Mouse (Mus musculus) myocyte (in vitro differentiated cells): ENCODE measurements at regions not wholly inside any gene's neighbourhood (a gene's known extent, or its start where the extent isn't known, plus 50 kb on each side); places are given as distances from the start of the nearest gene placed in this dataset.
A peak's percentile ranks its signal among the peaks of the same experiment; 100 is the strongest.

Experiments used
- H3K27me3 ChIP-seq: one replicate; pipeline ENCODE4 v1.6.1; 2011; ENCODE audit not compliant: control insufficient read depth, insufficient read depth, insufficient read length
- H3K36me3 ChIP-seq: one replicate; pipeline ENCODE4 v1.6.1; 2011; ENCODE audit not compliant: control insufficient read depth, insufficient read depth
- H3K4me2 ChIP-seq: one replicate; pipeline ENCODE4 v1.6.1; 2011; ENCODE audit warnings: low read depth, control low read depth
- H3K4me3 ChIP-seq: one replicate; pipeline ENCODE4 v1.5.1; 2011; ENCODE audit warnings: mild to moderate bottlenecking, control low read depth, moderate library complexity
- H3K79me2 ChIP-seq: one replicate; pipeline ENCODE4 v1.6.1; 2011; ENCODE audit not compliant: control insufficient read depth, insufficient read depth
- H3ac ChIP-seq: one replicate; pipeline ENCODE4 v1.6.1; 2011; ENCODE audit not compliant: control insufficient read depth, insufficient read length
- CEBPB ChIP-seq: IDR thresholded peaks from 2 replicates; pipeline ENCODE4 v1.6.1; 2011; ENCODE audit warnings: mild to moderate bottlenecking, moderate library complexity; ENCODE audit not compliant: poor library complexity, insufficient read depth, severe bottlenecking
- E2F4 ChIP-seq: IDR thresholded peaks from one replicate; pipeline ENCODE4 v1.6.1; 2011; ENCODE audit warnings: mild to moderate bottlenecking, control low read depth, moderate library complexity; ENCODE audit not compliant: insufficient read depth
- MAX ChIP-seq: IDR thresholded peaks from one replicate; pipeline ENCODE4 v1.6.1; 2011; ENCODE audit warnings: low read depth, mild to moderate bottlenecking, control low read depth
- MYOD1 ChIP-seq, 3 experiments: IDR thresholded peaks; one replicate each; pipeline ENCODE4 v1.6.1; 2011; ENCODE audit warnings: control low read depth in 2 of 3, low read depth in 2 of 3, mild to moderate bottlenecking in 2 of 3, moderate library complexity in 1 of 3; ENCODE audit not compliant: insufficient read length in 2 of 3, control insufficient read depth in 1 of 3
- MYOG ChIP-seq, 3 experiments: IDR thresholded peaks; one replicate each; pipeline ENCODE4 v1.6.1; 2011; ENCODE audit warnings: control low read depth in 2 of 3, low read depth in 2 of 3, mild to moderate bottlenecking in 2 of 3; ENCODE audit not compliant: insufficient read length in 2 of 3, control insufficient read depth in 1 of 3, insufficient read depth in 1 of 3
- POLR2A ChIP-seq: IDR thresholded peaks from one replicate; pipeline ENCODE4 v1.6.1; 2011; ENCODE audit warnings: low read depth, mild to moderate bottlenecking, control low read depth, moderate library complexity; ENCODE audit not compliant: insufficient read length
- POLR2AphosphoS2 ChIP-seq: IDR thresholded peaks from one replicate; pipeline ENCODE4 v1.6.1; 2011; ENCODE audit warnings: low read depth, control low read depth; ENCODE audit not compliant: insufficient read length
- REST ChIP-seq: IDR thresholded peaks from one replicate; pipeline ENCODE4 v1.6.1; 2011; ENCODE audit warnings: mild to moderate bottlenecking, control low read depth, moderate library complexity; ENCODE audit not compliant: insufficient read depth, insufficient read length
- SRF ChIP-seq: IDR thresholded peaks from one replicate; pipeline ENCODE4 v1.6.1; 2011; ENCODE audit warnings: low read depth; ENCODE audit not compliant: control insufficient read depth, insufficient read length
- TCF12 ChIP-seq: IDR thresholded peaks from one replicate; pipeline ENCODE4 v1.6.1; 2011; ENCODE audit warnings: mild to moderate bottlenecking, control low read depth; ENCODE audit not compliant: poor library complexity, insufficient read depth, severe bottlenecking
- TCF3 ChIP-seq: IDR thresholded peaks from one replicate; pipeline ENCODE4 v1.6.1; 2011; ENCODE audit warnings: low read depth, control low read depth; ENCODE audit not compliant: insufficient read length
- USF1 ChIP-seq: IDR thresholded peaks from one replicate; pipeline ENCODE4 v1.6.1; 2011; ENCODE audit warnings: low read depth, mild to moderate bottlenecking, control low read depth, moderate library complexity

- TF ChIP-seq TCF12 (no peak), MYOD1 (IDR thresholded peaks at IDR 0.05; ENCODE audit: control insufficient read depth in 1 of 3, insufficient read length in 2 of 3, low read depth in 2 of 3) (no peak), USF1 (no peak), E2F4 (no peak), CEBPB (no peak), REST (no peak)
- Histone ChIP-seq H3K4me2 (no peak overlapping the region), H3K27me3 (no peaks in the 10 kb centered on the region), H3K36me3 (no peaks in the 10 kb centered on the region), H3K4me3 (no peak overlapping the region), H3K79me2 (no peaks in the 10 kb centered on the region), H3ac (no peak overlapping the region)
These were observed 1376.8 kb downstream of the Sis start for GRCm38 (mm10) chr3:71590840-71591239.

GRCm38 (mm10) chr3:71563820-71564418 lies 1403.7 kb downstream of the Sis start:
- no peak overlapping the region for H3ac ChIP-seq
- H3K27me3 ChIP-seq, result no peaks in the 10 kb centered on the region
- peak overlapping the region; percentile 57 for H3K4me2 ChIP-seq
- TF ChIP-seq MYOG (IDR thresholded peaks at IDR 0.05; ENCODE audit: control insufficient read depth in 1 of 3, insufficient read depth in 1 of 3, insufficient read length in 2 of 3, low read depth in 2 of 3) (no peak), TCF3 (no peak), POLR2A (no peak), USF1 (no peak), TCF12 (no peak), MYOD1 (IDR thresholded peaks at IDR 0.05; ENCODE audit: control insufficient read depth in 1 of 3, insufficient read length in 2 of 3, low read depth in 2 of 3) (no peak), REST (no peak)
- H3K4me3 ChIP-seq, result peak overlapping the region; percentile 13
- H3K36me3 ChIP-seq, result no peaks in the 10 kb centered on the region
- H3K79me2 ChIP-seq, result no peaks in the 10 kb centered on the region

GRCm38 (mm10) chr3:71562901-71563300 lies 1404.8 kb downstream of the Sis start:
- Histone ChIP-seq H3K27me3 (no peaks in the 10 kb centered on the region), H3ac (no peak overlapping the region), H3K36me3 (no peaks in the 10 kb centered on the region), H3K79me2 (no peaks in the 10 kb centered on the region), H3K4me3 (no peak overlapping the region), H3K4me2 (no peak overlapping the region)
- TF ChIP-seq REST (no peak), TCF12 (no peak), MYOD1 (IDR thresholded peaks at IDR 0.05; ENCODE audit: control insufficient read depth in 1 of 3, insufficient read length in 2 of 3, low read depth in 2 of 3) (no peak), POLR2AphosphoS2 (no peak), E2F4 (no peak), SRF (no peak), CEBPB (no peak), MYOG (IDR thresholded peaks at IDR 0.05; ENCODE audit: control insufficient read depth in 1 of 3, insufficient read depth in 1 of 3, insufficient read length in 2 of 3, low read depth in 2 of 3) (no peak), USF1 (no peak), POLR2A (no peak), MAX (no peak), TCF3 (no peak)

- H3K4me3 ChIP-seq, result no peak overlapping the region
- no peaks in the 10 kb centered on the region for H3K79me2 ChIP-seq
- TF ChIP-seq TCF3 (no peak), USF1 (no peak), REST (no peak), E2F4 (no peak), SRF (no peak), MYOG (IDR thresholded peaks at IDR 0.05; ENCODE audit: control insufficient read depth in 1 of 3, insufficient read depth in 1 of 3, insufficient read length in 2 of 3, low read depth in 2 of 3) (no peak), TCF12 (no peak), POLR2AphosphoS2 (no peak), CEBPB (no peak), MYOD1 (IDR thresholded peaks at IDR 0.05; ENCODE audit: control insufficient read depth in 1 of 3, insufficient read length in 2 of 3, low read depth in 2 of 3) (no peak)
- H3ac ChIP-seq, result no peak overlapping the region
- no peaks in the 10 kb centered on the region for H3K36me3 ChIP-seq
- no peaks in the 10 kb centered on the region for H3K27me3 ChIP-seq
- no peak overlapping the region for H3K4me2 ChIP-seq
These were observed 1421.8 kb downstream of the Sis start for GRCm38 (mm10) chr3:71545821-71546220.

GRCm38 (mm10) chr3:71512860-71513259 lies 1454.8 kb downstream of the Sis start:
- TF ChIP-seq USF1 (no peak), MYOD1 (IDR thresholded peaks at IDR 0.05; ENCODE audit: control insufficient read depth in 1 of 3, insufficient read length in 2 of 3, low read depth in 2 of 3) (no peak), REST (no peak), POLR2AphosphoS2 (no peak), E2F4 (no peak), SRF (no peak)
- no peak overlapping the region for H3ac ChIP-seq
- no peak overlapping the region for H3K4me2 ChIP-seq
- no peaks in the 10 kb centered on the region for H3K27me3 ChIP-seq
- no peak overlapping the region for H3K4me3 ChIP-seq
- H3K79me2 ChIP-seq, result no peaks in the 10 kb centered on the region
- no peaks in the 10 kb centered on the region for H3K36me3 ChIP-seq
